In genomic region chr11:6198449-6198848, GRCm38 (mm10) we compare ENCODE assay signal across 9 mouse cellular contexts. TPM values are rescaled to one million over a fixed set of nuclear protein-coding genes. Genes with fewer than 3 reads are reported as not detected.
DNase-seq lines count a peak whose midpoint lies in the region; ATAC-seq and TF ChIP-seq lines count a peak whose summit lies in the region.
"Had no signal": no experiment of that assay in that cellular context is flagged by ENCODE, and none has a peak within 500 bp of the region (broad histone marks: within the 10 kb centered on the region; RNA-seq: fewer than 3 reads in every experiment).

No protein-coding gene starts in this region.

- peak overlapping the region; percentile 99 for H3K4me3 ChIP-seq in midbrain, embryonic 10.5 days
- H3K4me3 ChIP-seq in midbrain, embryonic 11.5 days (ENCODE audit: low read depth, low read length) = no peak overlapping the region
- peak overlapping the region; percentile 93 for H3K4me3 ChIP-seq in liver, embryonic 12.5 days
- H3K4me3 ChIP-seq in stomach, postnatal 0 days (ENCODE audit: low read depth, low read length) = no peak overlapping the region

- H3K27me3 ChIP-seq in midbrain, embryonic 10.5 days (ENCODE audit: low read depth, poor library complexity, severe bottlenecking) = no peaks in the 10 kb centered on the region
- H3K27me3 ChIP-seq in midbrain, embryonic 11.5 days (ENCODE audit: control insufficient read depth, insufficient read depth, low read length) = no peaks in the 10 kb centered on the region
- 0 out of 2 replicates have a peak, but pooled peaks cover under 1% of the 10 kb centered on the region for H3K27me3 ChIP-seq in liver, embryonic 12.5 days (replicated peaks)
- no peaks in the 10 kb centered on the region for H3K27me3 ChIP-seq in stomach, postnatal 0 days (ENCODE audit: control insufficient read depth, insufficient read depth, low read length)

- no peaks in the 10 kb centered on the region for H3K9me3 ChIP-seq in midbrain, embryonic 10.5 days (replicated peaks)
- H3K9me3 ChIP-seq in midbrain, embryonic 11.5 days (ENCODE audit: control insufficient read depth, low read length) = no peaks in the 10 kb centered on the region
- H3K9me3 ChIP-seq in liver, embryonic 12.5 days (replicated peaks) = no peaks in the 10 kb centered on the region
- H3K9me3 ChIP-seq in stomach, postnatal 0 days (ENCODE audit: control insufficient read depth, low read length) = no peaks in the 10 kb centered on the region

- WGBS in midbrain, embryonic 10.5 days = 93% methylated on average over 4 of the region's 4 CpGs
- WGBS in midbrain, embryonic 11.5 days = 95% methylated on average over 4 of the region's 4 CpGs
- 62% methylated on average over 4 of the region's 4 CpGs for WGBS in liver, embryonic 12.5 days (ENCODE audit: insufficient replicate concordance)
- 81% methylated on average over 4 of the region's 4 CpGs for WGBS in stomach, postnatal 0 days

- peak; percentile 14 for DNase-seq in cerebellum, adult 9-10 months
- DNase-seq in cerebellum, adult 11-12 months = no peak
- DNase-seq in midbrain, embryonic 10.5 days (ENCODE audit: low spot score) = no peak
- no peak for DNase-seq in midbrain, embryonic 11.5 days (ENCODE audit: low spot score, missing footprints)
- no peak for DNase-seq in stomach, postnatal 0 days (ENCODE audit: low spot score)
- no peak for DNase-seq in adrenal gland, postnatal 10 days
- no peak for DNase-seq in cerebellum, adult 18-20 months
- DNase-seq: right cerebral cortex, postnatal 4 days had no signal

- ATAC-seq in midbrain, embryonic 11.5 days (ENCODE audit: low FRiP score) = no peak
- no peak for ATAC-seq in liver, embryonic 12.5 days
- no peak for ATAC-seq in stomach, postnatal 0 days (ENCODE audit: low FRiP score, low TSS enrichment)

- peaks cover 21% of the 10 kb centered on the region for H3K4me1 ChIP-seq in midbrain, embryonic 10.5 days
- peaks cover 12% of the 10 kb centered on the region; the same call in 1 of the 2 replicates for H3K4me1 ChIP-seq in midbrain, embryonic 11.5 days (ENCODE audit: control insufficient read depth, insufficient read depth, low read length)
- H3K4me1 ChIP-seq in liver, embryonic 12.5 days = peaks cover 39% of the 10 kb centered on the region
- no peaks in the 10 kb centered on the region; the same call in 1 of the 2 replicates for H3K4me1 ChIP-seq in stomach, postnatal 0 days (replicated peaks; ENCODE audit: control insufficient read depth, insufficient read depth)

- no peak for TF ChIP-seq CTCF in stomach, postnatal 0 days (IDR thresholded peaks at IDR 0.05; ENCODE audit: low read depth)

- no peak overlapping the region for H3K27ac ChIP-seq in midbrain, embryonic 10.5 days (replicated peaks)
- no peak overlapping the region for H3K27ac ChIP-seq in midbrain, embryonic 11.5 days (ENCODE audit: low read depth, low read length)
- H3K27ac ChIP-seq in liver, embryonic 12.5 days = no peak overlapping the region
- no peak overlapping the region for H3K27ac ChIP-seq in stomach, postnatal 0 days (replicated peaks)

- no peak overlapping the region for H3K9ac ChIP-seq in midbrain, embryonic 11.5 days (ENCODE audit: low read length)
- H3K9ac ChIP-seq in liver, embryonic 12.5 days = peak overlapping the region; percentile 92
- no peak overlapping the region for H3K9ac ChIP-seq in stomach, postnatal 0 days (ENCODE audit: low read length)

- TF ChIP-seq EP300 in stomach, postnatal 0 days (optimal IDR thresholded peaks at IDR 0.05) = no peak

- peaks cover 22% of the 10 kb centered on the region for H3K36me3 ChIP-seq in midbrain, embryonic 10.5 days
- no peaks in the 10 kb centered on the region for H3K36me3 ChIP-seq in midbrain, embryonic 11.5 days (ENCODE audit: control insufficient read depth, insufficient read depth, low read length)
- peaks cover 11% of the 10 kb centered on the region; the same call in 1 of the 2 replicates for H3K36me3 ChIP-seq in liver, embryonic 12.5 days
- no peaks in the 10 kb centered on the region for H3K36me3 ChIP-seq in stomach, postnatal 0 days (ENCODE audit: control insufficient read depth, insufficient read depth, low read length)

- no peak overlapping the region for H3K4me2 ChIP-seq in midbrain, embryonic 11.5 days
- peak overlapping the region; percentile 97 for H3K4me2 ChIP-seq in liver, embryonic 12.5 days
- peak overlapping the region; percentile 94; the same call in 1 of the 2 replicates for H3K4me2 ChIP-seq in stomach, postnatal 0 days (replicated peaks; ENCODE audit: low read depth)

RNA-seq across cellular contexts. Expression of gene A730071L15Rik, which starts 1.4 kb away (rescaled TPM):
- polyA plus RNA-seq in midbrain, embryonic 10.5 days (2016; fragmentation: Nextera tagmentation; extraction: Ambion mirVana) = 0.37 and 0.84 TPM in 2 replicates
- polyA plus RNA-seq in midbrain, embryonic 11.5 days (2014; fragmentation: Nextera tagmentation; extraction: Ambion mirVana) = 0.41 and 0.57 TPM in 2 replicates
- 0.08 and 0.21 TPM in 2 replicates for polyA plus RNA-seq in liver, embryonic 12.5 days (2016; fragmentation: Nextera tagmentation; extraction: Ambion mirVana)
- polyA plus RNA-seq in stomach, postnatal 0 days (2015; fragmentation: Nextera tagmentation; extraction: Ambion mirVana) = 0.27 and 0.33 TPM in 2 replicates
- total RNA-seq in adrenal gland, postnatal 10 days (2021) = under 1 TPM; 0.21 to 0.24 TPM

RNA-seq across cellular contexts. Expression of gene Nudcd3, which starts 1.8 kb away (rescaled TPM):
- 52.0 and 53.7 TPM in 2 replicates for polyA plus RNA-seq in midbrain, embryonic 10.5 days (2016; fragmentation: Nextera tagmentation; extraction: Ambion mirVana)
- polyA plus RNA-seq in midbrain, embryonic 11.5 days (2014; fragmentation: Nextera tagmentation; extraction: Ambion mirVana) = 41.4 and 46.8 TPM in 2 replicates
- polyA plus RNA-seq in liver, embryonic 12.5 days (2016; fragmentation: Nextera tagmentation; extraction: Ambion mirVana) = 20.9 and 21.7 TPM in 2 replicates
- 22.1 and 23.3 TPM in 2 replicates for polyA plus RNA-seq in stomach, postnatal 0 days (2015; fragmentation: Nextera tagmentation; extraction: Ambion mirVana)
- total RNA-seq in adrenal gland, postnatal 10 days (2021) = 10 to 100 TPM; 45.8 to 52.3 TPM

RNA-seq across cellular contexts. Expression of gene Npc1l1, which starts 31.5 kb away (rescaled TPM):
- polyA plus RNA-seq in midbrain, embryonic 10.5 days (2016; fragmentation: Nextera tagmentation; extraction: Ambion mirVana) = not detected in 2 replicates
- not detected in 2 replicates for polyA plus RNA-seq in midbrain, embryonic 11.5 days (2014; fragmentation: Nextera tagmentation; extraction: Ambion mirVana)
- polyA plus RNA-seq in liver, embryonic 12.5 days (2016; fragmentation: Nextera tagmentation; extraction: Ambion mirVana) = 0.17 and 0.21 TPM in 2 replicates
- polyA plus RNA-seq in stomach, postnatal 0 days (2015; fragmentation: Nextera tagmentation; extraction: Ambion mirVana) = 1.5 TPM in 2 replicates
- not detected for total RNA-seq in adrenal gland, postnatal 10 days (2021)

Comparison
In these comparisons a context has a peak if more than half of its experiments do, and no peak if none do; other contexts are left out.
1. H3K4me3 ChIP-seq: peak in midbrain, embryonic 10.5 days (single experiment) and liver, embryonic 12.5 days (single experiment); none in midbrain, embryonic 11.5 days (single experiment) and stomach, postnatal 0 days (single experiment).